Mouse (Mus musculus) forebrain, embryonic 14.5 days (tissue): ENCODE data around the gene Nedd4. TPM values are rescaled to one million over a fixed set of nuclear protein-coding genes. Genes with fewer than 3 reads are reported as not detected.

ENCODE experiments used
- ATAC-seq: fragments of 200-750 bp; cut with Nextera tagmentation; 2 replicates; pipeline ENCODE4 v1.8.0; 2017; ENCODE audit warnings: mild to moderate bottlenecking, moderate library complexity
- DNase-seq: peaks from one replicate; pipeline ENCODE4 v3.0.0-alpha.2; 2015; ENCODE audit warnings: low spot score
- H3K27ac ChIP-seq: fragments of 300-500 bp; sonication (generic); 2 replicates; pipeline ENCODE4 v1.5.1; 2014; ENCODE audit warnings: low read depth, mild to moderate bottlenecking, control low read depth, low read length, moderate library complexity
- H3K27me3 ChIP-seq: fragments of 300-500 bp; sonication (generic); replicated peaks from 2 replicates; pipeline ENCODE4 v1.6.1; 2014; ENCODE audit warnings: low read length, control low read depth, mixed read lengths; ENCODE audit not compliant: control insufficient read depth, insufficient read depth
- H3K36me3 ChIP-seq: fragments of 300-500 bp; sonication (generic); 2 replicates; pipeline ENCODE4 v1.6.1; 2014; ENCODE audit warnings: low read length, control low read depth; ENCODE audit not compliant: control insufficient read depth, insufficient read depth
- H3K4me1 ChIP-seq: fragments of 300-500 bp; sonication (generic); 2 replicates; pipeline ENCODE4 v1.6.1; 2014; ENCODE audit warnings: antibody characterized with exemption, low read length, control low read depth; ENCODE audit not compliant: control insufficient read depth, insufficient read depth
- H3K4me2 ChIP-seq: fragments of 300-500 bp; sonication (generic); 2 replicates; pipeline ENCODE4 v1.6.1; 2014; ENCODE audit warnings: mild to moderate bottlenecking, control low read depth, low read length
- H3K4me3 ChIP-seq: fragments of 300-500 bp; sonication (generic); 2 replicates; pipeline ENCODE4 v1.5.1; 2014; ENCODE audit warnings: low read depth, low read length, control low read depth
- H3K9ac ChIP-seq: fragments of 300-500 bp; sonication (generic); 2 replicates; pipeline ENCODE4 v1.6.1; 2014; ENCODE audit warnings: mild to moderate bottlenecking, low read length, control low read depth, moderate library complexity
- H3K9me3 ChIP-seq: fragments of 300-500 bp; sonication (generic); replicated peaks from 2 replicates; pipeline ENCODE4 v1.6.1; 2016; ENCODE audit warnings: low read length, control low read depth, mixed read lengths; ENCODE audit not compliant: control insufficient read depth
- WGBS: fragments of 180-500 bp; shearing (Covaris S2); extraction: QIAGEN DNeasy Blood & Tissue Kit; methylation state at CpG from one replicate; pipeline ENCODE4 v1.1.7; 2014; 5-methylcytosine and 5-hydroxymethylcytosine counted together
- polyA plus RNA-seq: library from polyadenylated mRNA; unstranded; fragments of >200 nt; fragmentation: Nextera tagmentation; extraction: Ambion mirVana; gene quantifications from 2 replicates; pipeline ENCODE4 v1.2.1, GENCODE M21; 2014

Nedd4 gene
- polyA plus RNA-seq, 1 experiment from 2014 or later, result 437 TPM

GRCm38 (mm10) chr9:72667126-72667525 is 5.0 kb downstream of the Nedd4 start:
- H3K27me3 ChIP-seq, result no peaks in the 10 kb centered on the region
- no peak for DNase-seq
- H3K4me3 ChIP-seq, result no peak overlapping the region
- ATAC-seq, result no peak
- no peaks in the 10 kb centered on the region for H3K9me3 ChIP-seq
- no peak overlapping the region for H3K27ac ChIP-seq
- H3K4me2 ChIP-seq, result no peak overlapping the region
- H3K36me3 ChIP-seq, result peaks cover 60% of the 10 kb centered on the region
- H3K4me1 ChIP-seq, result peaks cover 20% of the 10 kb centered on the region
- H3K9ac ChIP-seq, result no peak overlapping the region
- WGBS, result 70% methylated on average over 3 of the region's 3 CpGs

GRCm38 (mm10) chr9:72669383-72669782 is 7.2 kb downstream of the Nedd4 start:
- DNase-seq, result no peak

GRCm38 (mm10) chr9:72672361-72672760 is 10.2 kb downstream of the Nedd4 start:
- H3K9me3 ChIP-seq, result no peaks in the 10 kb centered on the region
- H3K4me3 ChIP-seq, result no peak overlapping the region
- 36% methylated on average over 2 of the region's 2 CpGs for WGBS
- no peaks in the 10 kb centered on the region for H3K4me1 ChIP-seq
- H3K36me3 ChIP-seq, result peaks cover 81% of the 10 kb centered on the region
- H3K9ac ChIP-seq, result no peak overlapping the region
- H3K27me3 ChIP-seq, result no peaks in the 10 kb centered on the region
- no peak overlapping the region for H3K4me2 ChIP-seq
- 0 out of 2 replicates have a peak, but pooled peaks have one; percentile 55 for ATAC-seq
- DNase-seq, result peak; percentile 88
- H3K27ac ChIP-seq, result no peak overlapping the region

More at GRCm38 (mm10) chr9:72669383-72669782, 7.2 kb downstream of the Nedd4 start:
- H3K9me3 ChIP-seq, result no peaks in the 10 kb centered on the region
- WGBS, result 81% methylated on average over 7 of the region's 7 CpGs
- H3K4me2 ChIP-seq, result no peak overlapping the region
- H3K27ac ChIP-seq, result no peak overlapping the region
- H3K36me3 ChIP-seq, result peaks cover 79% of the 10 kb centered on the region
- H3K27me3 ChIP-seq, result no peaks in the 10 kb centered on the region
- H3K4me1 ChIP-seq, result peaks cover 14% of the 10 kb centered on the region
- no peak for ATAC-seq
- no peak overlapping the region for H3K4me3 ChIP-seq
- H3K9ac ChIP-seq, result no peak overlapping the region

- H3K9ac ChIP-seq, result no peak overlapping the region
- DNase-seq, result no peak
- H3K4me1 ChIP-seq, result no peaks in the 10 kb centered on the region
- H3K27ac ChIP-seq, result no peak overlapping the region
- 91% methylated on average over 6 of the region's 6 CpGs for WGBS
- H3K27me3 ChIP-seq, result no peaks in the 10 kb centered on the region
- ATAC-seq, result no peak
- H3K4me3 ChIP-seq, result no peak overlapping the region
- H3K4me2 ChIP-seq, result no peak overlapping the region
- H3K9me3 ChIP-seq, result no peaks in the 10 kb centered on the region
- peaks cover 87% of the 10 kb centered on the region for H3K36me3 ChIP-seq
These were observed 13.0 kb downstream of the Nedd4 start for GRCm38 (mm10) chr9:72674957-72675744.

- no peaks in the 10 kb centered on the region for H3K9me3 ChIP-seq
- 96% methylated on average over 3 of the region's 3 CpGs for WGBS
- no peak for ATAC-seq
- no peak overlapping the region for H3K27ac ChIP-seq
- H3K4me3 ChIP-seq, result no peak overlapping the region
- peaks cover 81% of the 10 kb centered on the region for H3K36me3 ChIP-seq
- no peaks in the 10 kb centered on the region for H3K4me1 ChIP-seq
- H3K27me3 ChIP-seq, result no peaks in the 10 kb centered on the region
- DNase-seq, result no peak
- no peak overlapping the region for H3K4me2 ChIP-seq
- H3K9ac ChIP-seq, result no peak overlapping the region
These were observed 13.6 kb downstream of the Nedd4 start for GRCm38 (mm10) chr9:72675745-72676200.

GRCm38 (mm10) chr9:72677659-72678058 is 15.5 kb downstream of the Nedd4 start:
- Histone ChIP-seq H3K36me3 (peaks cover 87% of the 10 kb centered on the region), H3K9ac (no peak overlapping the region), H3K4me1 (no peaks in the 10 kb centered on the region), H3K27ac (no peak overlapping the region), H3K4me3 (no peak overlapping the region), H3K4me2 (no peak overlapping the region), H3K27me3 (no peaks in the 10 kb centered on the region), H3K9me3 (no peaks in the 10 kb centered on the region)
- WGBS, result 93% methylated on average over 5 of the region's 5 CpGs
- no peak for DNase-seq
- ATAC-seq, result no peak

- Histone ChIP-seq H3K4me2 (no peak overlapping the region), H3K27me3 (no peaks in the 10 kb centered on the region), H3K9ac (no peak overlapping the region), H3K36me3 (peaks cover 81% of the 10 kb centered on the region), H3K9me3 (no peaks in the 10 kb centered on the region), H3K27ac (no peak overlapping the region), H3K4me1 (no peaks in the 10 kb centered on the region), H3K4me3 (no peak overlapping the region)
- 85% methylated on average over 4 of the region's 4 CpGs for WGBS
- no peak for ATAC-seq
- no peak for DNase-seq
These were observed 16.6 kb downstream of the Nedd4 start for GRCm38 (mm10) chr9:72678771-72679170.

GRCm38 (mm10) chr9:72681652-72682228 is 19.6 kb downstream of the Nedd4 start:
- Histone ChIP-seq H3K4me1 (no peaks in the 10 kb centered on the region), H3K9ac (no peak overlapping the region), H3K36me3 (peaks cover 78% of the 10 kb centered on the region), H3K27me3 (no peaks in the 10 kb centered on the region), H3K27ac (no peak overlapping the region), H3K9me3 (no peaks in the 10 kb centered on the region), H3K4me3 (no peak overlapping the region), H3K4me2 (no peak overlapping the region)
- 90% methylated on average over 8 of the region's 8 CpGs for WGBS
- DNase-seq (no peak), ATAC-seq (no peak)

- no peak overlapping the region for H3K27ac ChIP-seq
- no peaks in the 10 kb centered on the region for H3K27me3 ChIP-seq
- no peaks in the 10 kb centered on the region for H3K9me3 ChIP-seq
- no peak overlapping the region for H3K4me3 ChIP-seq
- no peak overlapping the region for H3K4me2 ChIP-seq
- WGBS, result 92% methylated on average over 1 of the region's 1 CpGs
- ATAC-seq (no peak), DNase-seq (no peak)
- peaks cover 80% of the 10 kb centered on the region for H3K36me3 ChIP-seq
- no peaks in the 10 kb centered on the region for H3K4me1 ChIP-seq
- H3K9ac ChIP-seq, result no peak overlapping the region
These were observed 21.1 kb downstream of the Nedd4 start for GRCm38 (mm10) chr9:72683268-72683667.
